Mouse (Mus musculus) c-Kit-positive CD71-positive TER-119-positive erythroid progenitor cells, embryonic 14.5 days (primary cell): ENCODE results near the gene Trmt1l.
A peak's percentile ranks its signal among the peaks of the same experiment; 100 is the strongest.
"Not testable (repeated sequence)": the region's sequence is repeated elsewhere in the genome, so short reads cannot be mapped to it uniquely, and the experiment has no call there.

Experiments used
- DNase-seq: peaks from one replicate; pipeline ENCODE4 v3.0.0-alpha.2; 2013; ENCODE audit warnings: low spot score

The Trmt1l gene

GRCm38 (mm10) chr1:151428263-151429221 lies at the start of gene Trmt1l, which contains the start of gene Swt1:
Gene Trmt1l (plus strand): TSS chr1:151428542.
Gene Swt1 (minus strand): TSS chr1:151428455.
- DNase-seq = peak; percentile 97

- peak; percentile 10 for DNase-seq
Measured at GRCm38 (mm10) chr1:151390029-151390428, 38.3 kb upstream of the Trmt1l start.

GRCm38 (mm10) chr1:151409827-151410226 lies 18.5 kb upstream of the Trmt1l start:
- DNase-seq = no peak

GRCm38 (mm10) chr1:151422178-151422577 lies 6.2 kb upstream of the Trmt1l start:
- no peak for DNase-seq

- DNase-seq = peak; percentile 42
Measured at GRCm38 (mm10) chr1:151426947-151427600, 1.3 kb upstream of the Trmt1l start.

- DNase-seq = peak; percentile 42
Measured at GRCm38 (mm10) chr1:151427888-151428262, 467 bp upstream of the Trmt1l start.

GRCm38 (mm10) chr1:151429316-151429715 lies 974 bp downstream of the Trmt1l start:
- DNase-seq = no peak

- no peak for DNase-seq
Measured at GRCm38 (mm10) chr1:151435431-151435830, 7.1 kb downstream of the Trmt1l start.

- DNase-seq = no peak
Measured at GRCm38 (mm10) chr1:151449866-151450265, 21.5 kb downstream of the Trmt1l start.

GRCm38 (mm10) chr1:151450851-151451250 lies 22.5 kb downstream of the Trmt1l start:
- no peak for DNase-seq

GRCm38 (mm10) chr1:151451946-151452345 lies 23.6 kb downstream of the Trmt1l start:
- no peak for DNase-seq

- DNase-seq = no peak
Measured at GRCm38 (mm10) chr1:151457087-151457486, 28.7 kb downstream of the Trmt1l start.

GRCm38 (mm10) chr1:151461265-151461664 lies 32.9 kb downstream of the Trmt1l start:
- DNase-seq = no peak

GRCm38 (mm10) chr1:151464914-151465313 lies 36.6 kb downstream of the Trmt1l start:
- DNase-seq = no peak

GRCm38 (mm10) chr1:151466571-151466970 lies 38.2 kb downstream of the Trmt1l start:
- DNase-seq = no peak

GRCm38 (mm10) chr1:151471429-151471828 lies 43.1 kb downstream of the Trmt1l start:
- DNase-seq = no peak

- not testable (repeated sequence) for DNase-seq
Measured at GRCm38 (mm10) chr1:151472386-151472785, 44.0 kb downstream of the Trmt1l start.

- DNase-seq = no peak
Measured at GRCm38 (mm10) chr1:151482497-151482896, 54.2 kb downstream of the Trmt1l start.

- DNase-seq = peak; percentile 25
Measured at GRCm38 (mm10) chr1:151483568-151483967, 55.2 kb downstream of the Trmt1l start.

GRCm38 (mm10) chr1:151484754-151485153 lies 56.4 kb downstream of the Trmt1l start:
- peak; percentile 54 for DNase-seq

GRCm38 (mm10) chr1:151489806-151490205 lies 61.5 kb downstream of the Trmt1l start:
- no peak for DNase-seq

GRCm38 (mm10) chr1:151492419-151492818 lies 64.1 kb downstream of the Trmt1l start:
- no peak for DNase-seq

- no peak for DNase-seq
Measured at GRCm38 (mm10) chr1:151493826-151494225, 65.5 kb downstream of the Trmt1l start.
